Mouse (Mus musculus) midbrain, embryonic 15.5 days (tissue): Measurements from ENCODE around the gene Lyrm2. TPM values are rescaled to one million over a fixed set of nuclear protein-coding genes. Genes with fewer than 3 reads are reported as not detected.

Experiments used
- ATAC-seq: fragments of 200-750 bp; cut with Nextera tagmentation; replicated peaks from 2 replicates; pipeline ENCODE4 v1.8.0; 2017; ENCODE audit warnings: moderate TSS enrichment
- H3K27ac ChIP-seq: fragments of 300-500 bp; sonication (generic); 2 replicates; pipeline ENCODE4 v1.5.1; 2015; ENCODE audit warnings: mild to moderate bottlenecking, inconsistent platforms
- H3K27me3 ChIP-seq: fragments of 300-500 bp; sonication (generic); replicated peaks from 2 replicates; pipeline ENCODE4 v1.6.1; 2015; ENCODE audit warnings: inconsistent platforms
- H3K36me3 ChIP-seq: fragments of 300-500 bp; sonication (generic); replicated peaks from 2 replicates; pipeline ENCODE4 v1.6.1; 2015; ENCODE audit warnings: inconsistent platforms
- H3K4me1 ChIP-seq: fragments of 300-500 bp; sonication (generic); 2 replicates; pipeline ENCODE4 v1.6.1; 2015; ENCODE audit warnings: inconsistent platforms
- H3K4me2 ChIP-seq: fragments of 300-500 bp; sonication (generic); 2 replicates; pipeline ENCODE4 v1.6.1; 2015; ENCODE audit warnings: inconsistent platforms, mild to moderate bottlenecking, moderate library complexity
- H3K4me3 ChIP-seq: fragments of 300-500 bp; sonication (generic); 2 replicates; pipeline ENCODE4 v1.5.1; 2015; ENCODE audit warnings: mild to moderate bottlenecking, inconsistent platforms
- H3K9ac ChIP-seq: fragments of 300-500 bp; sonication (generic); 2 replicates; pipeline ENCODE4 v1.6.1; 2015; ENCODE audit warnings: mild to moderate bottlenecking, inconsistent platforms
- H3K9me3 ChIP-seq: fragments of 300-500 bp; sonication (generic); 2 replicates; pipeline ENCODE4 v1.6.1; 2016; ENCODE audit warnings: inconsistent platforms
- WGBS: fragments of 180-500 bp; shearing (Covaris S2); methylation state at CpG from one replicate; pipeline ENCODE4 v1.1.7; 2015; ENCODE audit warnings: mixed read lengths; 5-methylcytosine and 5-hydroxymethylcytosine counted together
- polyA plus RNA-seq: library from polyadenylated mRNA; unstranded; fragments of >200 nt; fragmentation: Nextera tagmentation; extraction: Ambion mirVana; gene quantifications from 2 replicates; pipeline ENCODE4 v1.2.1, GENCODE M21; 2015

The Lyrm2 gene
- polyA plus RNA-seq, 1 experiment from 2014 or later, result 124 TPM

DNA sequence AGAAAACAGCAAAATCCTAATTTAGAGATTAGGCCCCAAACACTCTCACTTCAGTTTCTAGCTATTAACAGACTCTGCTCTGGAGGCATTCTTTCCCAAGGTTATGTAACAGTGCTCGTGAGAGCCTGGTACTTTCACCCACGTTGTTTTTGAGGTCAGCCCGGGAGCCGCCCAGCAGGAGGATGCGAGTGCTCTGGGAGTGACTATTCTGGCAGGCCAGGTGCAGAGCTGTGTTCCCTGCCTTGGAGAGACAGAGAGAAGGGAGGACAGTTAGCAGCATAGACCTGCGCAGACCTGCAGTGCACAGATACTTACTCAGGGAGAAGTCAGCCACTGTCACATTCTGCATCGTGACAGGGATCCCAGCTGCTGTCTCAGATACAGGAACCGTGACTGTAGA is 24.2 kb downstream of the Lyrm2 start:
- Histone ChIP-seq H3K4me3 (no peak overlapping the region), H3K4me1 (peaks cover 10% of the 10 kb centered on the region; the same call in 1 of the 2 replicates), H3K4me2 (no peak overlapping the region), H3K36me3 (0 out of 2 replicates have a peak, but pooled peaks cover 5% of the 10 kb centered on the region), H3K27me3 (no peaks in the 10 kb centered on the region), H3K9ac (no peak overlapping the region), H3K9me3 (no peaks in the 10 kb centered on the region), H3K27ac (no peak overlapping the region)
- ATAC-seq, result no peak
- 67% methylated on average over 8 of the region's 8 CpGs for WGBS

DNA sequence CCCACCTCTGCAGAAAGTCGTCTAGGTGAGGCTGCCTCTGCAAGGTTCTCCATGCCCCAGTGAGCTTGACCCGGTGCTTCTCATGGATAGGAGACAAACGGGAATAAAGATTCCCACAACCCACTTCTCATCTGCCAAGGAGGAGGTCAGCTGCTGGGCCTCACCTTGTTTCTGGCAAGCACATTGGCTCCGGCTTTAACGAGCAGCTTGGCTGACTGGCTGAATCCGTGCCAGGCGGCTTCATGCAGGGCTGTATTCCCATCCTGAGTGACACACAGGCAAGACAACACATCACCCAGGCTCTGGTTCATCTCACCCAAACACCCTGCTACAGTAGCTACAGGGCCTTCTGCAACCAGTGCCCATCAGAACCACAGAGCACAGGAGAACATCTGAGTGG is 26.9 kb downstream of the Lyrm2 start:
- Histone ChIP-seq H3K9me3 (no peaks in the 10 kb centered on the region), H3K36me3 (no peaks in the 10 kb centered on the region), H3K27me3 (no peaks in the 10 kb centered on the region), H3K4me2 (no peak overlapping the region), H3K4me3 (no peak overlapping the region), H3K4me1 (peaks cover 10% of the 10 kb centered on the region; the same call in 1 of the 2 replicates), H3K9ac (no peak overlapping the region), H3K27ac (no peak overlapping the region)
- WGBS, result 42% methylated on average over 7 of the region's 7 CpGs
- no peak for ATAC-seq

DNA sequence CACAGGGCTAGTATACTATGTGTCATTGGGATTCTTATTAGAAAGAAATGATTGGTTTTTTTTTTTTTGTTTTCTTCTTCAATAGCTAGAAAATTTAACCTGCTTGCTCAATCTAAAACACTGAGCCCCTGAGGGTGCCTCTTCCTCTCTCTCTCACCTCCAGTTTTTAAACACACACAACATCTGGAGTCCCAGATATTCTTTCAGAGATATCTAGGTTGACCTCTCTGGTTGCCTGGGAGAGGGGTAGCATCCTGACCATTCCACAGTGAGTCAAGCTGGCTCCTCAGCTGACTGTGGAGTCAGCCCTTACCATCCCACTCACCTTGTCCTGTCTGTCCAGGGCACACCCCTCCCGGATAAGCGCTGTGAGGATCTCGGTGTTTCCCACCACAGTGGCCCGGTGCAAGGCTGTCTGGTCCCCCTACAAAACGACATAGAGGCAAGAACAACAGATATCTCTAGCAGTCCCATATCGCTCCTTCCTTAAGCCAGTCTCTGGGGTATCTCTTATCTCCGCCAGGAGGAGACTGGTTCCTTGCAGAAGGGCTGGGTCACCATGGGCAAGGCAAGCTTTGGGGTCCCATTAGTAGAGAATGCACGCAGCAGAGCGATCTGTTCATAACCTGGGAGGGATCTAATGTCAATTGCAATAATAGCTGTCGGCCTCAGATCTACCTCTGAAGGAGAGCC is 28.5 kb downstream of the Lyrm2 start:
- H3K9ac ChIP-seq, result no peak overlapping the region
- no peak overlapping the region for H3K27ac ChIP-seq
- H3K4me2 ChIP-seq, result no peak overlapping the region
- WGBS, result 92% methylated on average over 10 of the region's 10 CpGs
- H3K9me3 ChIP-seq, result no peaks in the 10 kb centered on the region
- H3K4me1 ChIP-seq, result peaks cover 11% of the 10 kb centered on the region
- H3K36me3 ChIP-seq, result no peaks in the 10 kb centered on the region
- no peaks in the 10 kb centered on the region for H3K27me3 ChIP-seq
- ATAC-seq, result no peak
- H3K4me3 ChIP-seq, result no peak overlapping the region

DNA sequence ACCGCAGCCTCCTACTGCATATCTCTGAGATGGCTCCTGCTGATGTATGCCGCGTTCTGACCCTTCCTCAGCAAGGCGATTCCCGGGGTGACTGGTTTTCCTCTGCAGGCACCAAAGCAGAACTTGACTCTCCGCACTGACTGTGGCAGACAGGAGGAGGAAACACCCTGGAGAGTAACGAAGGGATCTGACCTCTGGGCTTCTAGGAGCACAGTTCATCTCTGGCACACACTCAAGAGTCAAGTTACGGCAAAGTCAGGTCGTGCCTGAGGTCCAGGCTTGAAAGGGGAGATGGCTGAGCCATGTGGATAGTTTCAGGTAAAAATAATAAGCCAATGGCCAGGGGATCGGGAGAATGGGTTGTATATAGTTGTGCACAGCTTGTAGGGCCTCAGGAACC is 29.3 kb downstream of the Lyrm2 start:
- 82% methylated on average over 10 of the region's 10 CpGs for WGBS

DNA sequence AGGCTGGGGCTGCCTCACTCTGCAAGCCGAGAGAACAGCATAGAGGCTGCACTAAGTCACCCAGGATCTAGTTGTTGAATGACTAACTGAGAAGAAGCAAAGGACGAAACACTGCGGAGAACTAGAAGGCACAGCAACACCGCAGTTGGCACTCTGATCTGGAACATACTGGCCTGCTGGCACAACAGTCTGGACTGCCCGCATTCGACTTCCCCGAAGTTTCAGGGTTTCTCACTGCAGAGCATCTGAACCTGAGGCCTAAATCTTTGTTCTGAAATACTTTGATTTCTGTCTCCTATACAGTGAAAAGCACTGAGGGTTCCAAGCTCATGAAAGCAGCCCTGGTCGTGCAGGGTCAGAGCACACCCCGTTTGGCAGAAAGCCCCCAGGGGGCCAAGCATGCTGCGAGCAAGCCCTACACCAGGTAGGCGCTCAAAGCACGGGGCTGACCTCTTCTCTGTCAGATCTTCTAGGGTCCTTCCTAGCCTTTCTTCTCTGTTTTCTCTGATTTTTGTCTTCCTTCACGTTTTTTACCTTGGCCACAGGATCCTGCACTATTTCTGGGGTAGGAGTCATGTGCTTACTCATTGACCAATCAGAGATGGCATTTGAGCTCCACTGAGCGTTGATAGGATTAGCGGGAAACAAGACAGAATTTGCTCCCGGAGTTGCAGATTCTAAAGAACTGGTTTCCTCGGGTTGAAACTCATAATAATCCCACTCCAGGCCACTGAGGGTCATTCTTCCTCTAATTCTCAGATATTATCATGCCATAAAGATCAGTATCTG is 33.6 kb downstream of the Lyrm2 start:
- H3K9me3 ChIP-seq, result no peaks in the 10 kb centered on the region
- H3K27ac ChIP-seq, result no peak overlapping the region
- peak overlapping the region; percentile 49 for H3K4me2 ChIP-seq
- peak overlapping the region; percentile 33 for H3K4me3 ChIP-seq
- H3K36me3 ChIP-seq, result 0 out of 2 replicates have a peak, but pooled peaks cover 3% of the 10 kb centered on the region
- H3K9ac ChIP-seq, result no peak overlapping the region
- no peaks in the 10 kb centered on the region for H3K27me3 ChIP-seq
- peaks cover 13% of the 10 kb centered on the region for H3K4me1 ChIP-seq
- peak; percentile 83 for ATAC-seq
- WGBS, result 48% methylated on average over 17 of the region's 17 CpGs

More for the DNA sequence above, 29.3 kb downstream of the Lyrm2 start:
- Histone ChIP-seq H3K9me3 (no peaks in the 10 kb centered on the region), H3K9ac (no peak overlapping the region), H3K4me1 (peaks cover 15% of the 10 kb centered on the region), H3K27me3 (no peaks in the 10 kb centered on the region), H3K36me3 (no peaks in the 10 kb centered on the region), H3K27ac (no peak overlapping the region), H3K4me3 (no peak overlapping the region), H3K4me2 (no peak overlapping the region)
- ATAC-seq, result no peak

DNA sequence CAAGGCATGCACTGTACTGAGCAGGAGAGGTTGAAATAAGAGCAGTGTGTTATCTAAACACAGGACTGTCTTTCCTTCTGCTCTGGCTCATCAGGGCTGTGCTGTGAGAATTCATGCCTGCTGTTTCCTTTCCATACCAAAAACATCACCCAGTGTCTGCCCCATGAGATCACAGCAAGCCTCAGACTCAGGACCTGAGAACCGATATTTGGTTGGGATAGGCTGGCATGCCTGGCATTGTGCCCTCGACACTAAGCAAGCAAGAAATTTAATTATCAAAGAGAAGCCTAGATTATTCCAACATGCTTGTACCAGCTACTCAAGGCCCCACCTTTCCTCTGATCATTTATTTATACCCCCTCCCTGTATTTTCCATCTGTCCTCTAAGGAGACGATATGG is 34.5 kb downstream of the Lyrm2 start:
- no peak for ATAC-seq
- WGBS, result 74% methylated on average over 3 of the region's 3 CpGs
- Histone ChIP-seq H3K4me3 (no peak overlapping the region), H3K27ac (no peak overlapping the region), H3K27me3 (no peaks in the 10 kb centered on the region), H3K9ac (no peak overlapping the region), H3K4me1 (peaks cover 13% of the 10 kb centered on the region), H3K4me2 (no peak overlapping the region), H3K36me3 (0 out of 2 replicates have a peak, but pooled peaks cover 3% of the 10 kb centered on the region), H3K9me3 (no peaks in the 10 kb centered on the region)

DNA sequence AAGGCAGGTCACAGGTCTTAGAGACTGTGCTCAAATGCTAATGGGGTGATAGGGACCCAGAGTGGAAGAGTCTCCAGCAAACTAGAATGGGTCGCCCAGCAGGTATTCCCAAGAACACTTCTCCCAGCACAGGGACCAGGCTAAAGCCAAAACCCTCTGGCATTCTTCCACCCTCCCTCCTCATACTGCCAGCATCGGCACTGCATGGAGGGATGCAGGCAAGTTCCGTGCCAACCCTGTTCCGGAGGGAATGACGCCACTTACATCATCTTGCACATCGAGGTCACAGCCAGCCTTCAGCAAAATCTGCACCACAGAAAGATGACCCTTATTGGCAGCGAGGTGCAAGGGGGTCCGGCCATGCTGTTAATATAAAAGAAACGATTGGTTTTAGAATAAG is 36.0 kb downstream of the Lyrm2 start:
- WGBS, result 86% methylated on average over 9 of the region's 9 CpGs
- no peak overlapping the region for H3K4me2 ChIP-seq
- H3K4me3 ChIP-seq, result no peak overlapping the region
- no peak overlapping the region for H3K9ac ChIP-seq
- no peak overlapping the region for H3K27ac ChIP-seq
- H3K27me3 ChIP-seq, result no peaks in the 10 kb centered on the region
- H3K9me3 ChIP-seq, result no peaks in the 10 kb centered on the region
- 0 out of 2 replicates have a peak, but pooled peaks cover 3% of the 10 kb centered on the region for H3K36me3 ChIP-seq
- ATAC-seq, result no peak
- H3K4me1 ChIP-seq, result peaks cover 13% of the 10 kb centered on the region

DNA sequence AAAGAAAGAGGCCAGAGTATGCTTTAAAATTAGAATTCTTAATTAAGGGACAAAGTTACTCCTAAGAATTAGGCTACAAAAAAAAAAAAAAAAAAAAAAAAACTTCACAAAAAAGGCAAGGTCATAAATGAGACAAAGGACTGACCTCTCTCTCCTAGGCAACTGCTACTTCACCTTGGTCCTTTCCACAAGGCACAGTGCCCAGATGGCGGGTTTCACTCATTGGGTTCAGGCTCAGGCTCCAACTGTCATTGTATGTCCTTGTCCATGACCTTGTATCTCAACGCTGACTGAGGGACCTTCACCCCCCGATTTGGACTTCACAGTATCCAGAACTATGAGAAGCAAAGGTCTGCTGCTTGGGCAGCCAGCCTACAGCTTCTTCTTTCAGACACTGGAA is 38.3 kb downstream of the Lyrm2 start:
- no peak for ATAC-seq
- Histone ChIP-seq H3K4me3 (no peak overlapping the region), H3K27me3 (no peaks in the 10 kb centered on the region), H3K4me1 (peaks cover 12% of the 10 kb centered on the region), H3K4me2 (no peak overlapping the region), H3K36me3 (0 out of 2 replicates have a peak, but pooled peaks cover 3% of the 10 kb centered on the region), H3K27ac (no peak overlapping the region), H3K9me3 (no peaks in the 10 kb centered on the region), H3K9ac (no peak overlapping the region)
- WGBS, result 55% methylated on average over 3 of the region's 3 CpGs

Other genes starting within 250 kb of the Lyrm2 start
- gene Gja10, start 197.5 kb upstream of the Lyrm2 start, polyA plus RNA-seq, result 0.11 TPM in 1 of 2 replicates, not detected in the other
- gene Casp8ap2, start 184.8 kb upstream of the Lyrm2 start, polyA plus RNA-seq, result 43.2 and 45.2 TPM in 2 replicates
- gene Mdn1, start 143.1 kb upstream of the Lyrm2 start, polyA plus RNA-seq, result 15.8 and 21.3 TPM in 2 replicates
- gene Ankrd6, start 150.6 kb downstream of the Lyrm2 start, polyA plus RNA-seq, result 32.2 and 32.4 TPM in 2 replicates
- 31.3 and 32.2 TPM in 2 replicates for gene Rragd, start 182.8 kb downstream of the Lyrm2 start, polyA plus RNA-seq
- 58.1 and 60.6 TPM in 2 replicates for gene Ube2j1, start 231.2 kb downstream of the Lyrm2 start, polyA plus RNA-seq